Mouse (Mus musculus) right cerebral cortex, postnatal 14 days (tissue): ENCODE results near the gene Myo1g.
A peak's percentile ranks its signal among the peaks of the same experiment; 100 is the strongest.
"Not testable (repeated sequence)": the region's sequence is repeated elsewhere in the genome, so short reads cannot be mapped to it uniquely, and the experiment has no call there.

Experiments
- DNase-seq: peaks from one replicate; pipeline ENCODE4 v3.0.0; 2022

Gene Myo1g

GRCm38 (mm10) chr11:6528186-6529006, 7.6 kb upstream of the Myo1g start:
- DNase-seq: peak; percentile 99

GRCm38 (mm10) chr11:6527256-6528185, 6.8 kb upstream of the Myo1g start:
- no peak for DNase-seq

- not testable (repeated sequence) for DNase-seq
Observed at GRCm38 (mm10) chr11:6526526-6527255, 5.9 kb upstream of the Myo1g start.

GRCm38 (mm10) chr11:6525241-6525640, 4.5 kb upstream of the Myo1g start:
- DNase-seq: no peak

GRCm38 (mm10) chr11:6524880-6525238, 4.1 kb upstream of the Myo1g start:
- DNase-seq: no peak

- DNase-seq: no peak
Observed at GRCm38 (mm10) chr11:6524165-6524879, 3.6 kb upstream of the Myo1g start.

- DNase-seq: no peak
Observed at GRCm38 (mm10) chr11:6523662-6524088, 2.9 kb upstream of the Myo1g start.

GRCm38 (mm10) chr11:6522782-6523525, 2.2 kb upstream of the Myo1g start:
- DNase-seq: no peak

- no peak for DNase-seq
Observed at GRCm38 (mm10) chr11:6519491-6520033, 1.2 kb downstream of the Myo1g start.

GRCm38 (mm10) chr11:6514837-6515236, 5.9 kb downstream of the Myo1g start:
- DNase-seq: no peak

GRCm38 (mm10) chr11:6508269-6508876, 12.4 kb downstream of the Myo1g start:
- DNase-seq: no peak

GRCm38 (mm10) chr11:6506516-6506915, 14.2 kb downstream of the Myo1g start:
- DNase-seq: no peak

- no peak for DNase-seq
Observed at GRCm38 (mm10) chr11:6504689-6505088, 16.1 kb downstream of the Myo1g start.

- no peak for DNase-seq
Observed at GRCm38 (mm10) chr11:6504226-6504625, 16.5 kb downstream of the Myo1g start.

GRCm38 (mm10) chr11:6502506-6502905, 18.3 kb downstream of the Myo1g start:
- no peak for DNase-seq

- DNase-seq: no peak
Observed at GRCm38 (mm10) chr11:6497311-6497948, 23.3 kb downstream of the Myo1g start.

GRCm38 (mm10) chr11:6489691-6490503, 30.9 kb downstream of the Myo1g start:
- peak; percentile 23 for DNase-seq

GRCm38 (mm10) chr11:6489257-6489656, 31.5 kb downstream of the Myo1g start:
- DNase-seq: no peak

- DNase-seq: no peak
Observed at GRCm38 (mm10) chr11:6488041-6488684, 32.6 kb downstream of the Myo1g start.
